Mouse (Mus musculus) forebrain, embryonic 15.5 days (tissue): ENCODE measurements around the gene Slc39a1. TPM values are rescaled to one million over a fixed set of nuclear protein-coding genes. Genes with fewer than 3 reads are reported as not detected.
"Not testable (repeated sequence)": the region's sequence is repeated elsewhere in the genome, so short reads cannot be mapped to it uniquely, and the experiment has no call there.

ENCODE experiments used
- ATAC-seq: fragments of 200-750 bp; cut with Nextera tagmentation; replicated peaks from 2 replicates; pipeline ENCODE4 v1.8.0; 2017; ENCODE audit warnings: mild to moderate bottlenecking, moderate TSS enrichment, moderate library complexity
- H3K27ac ChIP-seq: fragments of 300-500 bp; sonication (generic); replicated peaks from 2 replicates; pipeline ENCODE4 v1.5.1; 2015; ENCODE audit warnings: mild to moderate bottlenecking, inconsistent platforms
- H3K27me3 ChIP-seq: fragments of 300-500 bp; sonication (generic); 2 replicates; pipeline ENCODE4 v1.6.1; 2015; ENCODE audit warnings: inconsistent platforms
- H3K36me3 ChIP-seq: fragments of 300-500 bp; sonication (generic); 2 replicates; pipeline ENCODE4 v1.6.1; 2015; ENCODE audit warnings: mild to moderate bottlenecking, inconsistent platforms
- H3K4me1 ChIP-seq: fragments of 300-500 bp; sonication (generic); 2 replicates; pipeline ENCODE4 v1.6.1; 2015; ENCODE audit warnings: inconsistent platforms
- H3K4me2 ChIP-seq: fragments of 300-500 bp; sonication (generic); replicated peaks from 2 replicates; pipeline ENCODE4 v1.6.1; 2015; ENCODE audit warnings: mild to moderate bottlenecking, inconsistent platforms
- H3K4me3 ChIP-seq: fragments of 300-500 bp; sonication (generic); 2 replicates; pipeline ENCODE4 v1.5.1; 2015; ENCODE audit warnings: mild to moderate bottlenecking, inconsistent platforms
- H3K9ac ChIP-seq: fragments of 300-500 bp; sonication (generic); replicated peaks from 2 replicates; pipeline ENCODE4 v1.6.1; 2015; ENCODE audit warnings: mild to moderate bottlenecking, inconsistent platforms
- H3K9me3 ChIP-seq: fragments of 300-500 bp; sonication (generic); 2 replicates; pipeline ENCODE4 v1.6.1; 2016; ENCODE audit warnings: inconsistent platforms
- WGBS: fragments of 180-500 bp; shearing (Covaris S2); methylation state at CpG from one replicate; pipeline ENCODE4 v1.1.7; 2015; ENCODE audit warnings: mixed read lengths; 5-methylcytosine and 5-hydroxymethylcytosine counted together
- polyA plus RNA-seq: library from polyadenylated mRNA; unstranded; fragments of >200 nt; fragmentation: Nextera tagmentation; extraction: Ambion mirVana; gene quantifications from 2 replicates; pipeline ENCODE4 v1.2.1, GENCODE M21; 2015

Gene Slc39a1
- polyA plus RNA-seq, 1 experiment from 2014 or later, result 42.8 TPM

GRCm38 (mm10) chr3:90270784-90271183, 22.8 kb downstream of the Slc39a1 start:
- H3K9ac ChIP-seq, result no peak overlapping the region
- H3K9me3 ChIP-seq, result no peaks in the 10 kb centered on the region
- peaks cover 8% of the 10 kb centered on the region; the same call in 1 of the 2 replicates for H3K4me1 ChIP-seq
- H3K27me3 ChIP-seq, result no peaks in the 10 kb centered on the region
- 94% methylated on average over 8 of the region's 8 CpGs for WGBS
- no peak overlapping the region for H3K27ac ChIP-seq
- no peak overlapping the region for H3K4me2 ChIP-seq
- ATAC-seq, result no peak
- H3K36me3 ChIP-seq, result peaks cover 2% of the 10 kb centered on the region; the same call in 1 of the 2 replicates
- no peak overlapping the region for H3K4me3 ChIP-seq

- H3K4me2 ChIP-seq, result no peak overlapping the region
- no peaks in the 10 kb centered on the region for H3K4me1 ChIP-seq
- H3K9me3 ChIP-seq, result no peaks in the 10 kb centered on the region
- no peak overlapping the region for H3K4me3 ChIP-seq
- no peak overlapping the region for H3K27ac ChIP-seq
- H3K36me3 ChIP-seq, result peaks cover 7% of the 10 kb centered on the region; the same call in 1 of the 2 replicates
- no peak for ATAC-seq
- no peak overlapping the region for H3K9ac ChIP-seq
- 77% methylated on average over 9 of the region's 9 CpGs for WGBS
- H3K27me3 ChIP-seq, result no peaks in the 10 kb centered on the region
These were observed 24.2 kb downstream of the Slc39a1 start for GRCm38 (mm10) chr3:90272170-90272569.

DNA sequence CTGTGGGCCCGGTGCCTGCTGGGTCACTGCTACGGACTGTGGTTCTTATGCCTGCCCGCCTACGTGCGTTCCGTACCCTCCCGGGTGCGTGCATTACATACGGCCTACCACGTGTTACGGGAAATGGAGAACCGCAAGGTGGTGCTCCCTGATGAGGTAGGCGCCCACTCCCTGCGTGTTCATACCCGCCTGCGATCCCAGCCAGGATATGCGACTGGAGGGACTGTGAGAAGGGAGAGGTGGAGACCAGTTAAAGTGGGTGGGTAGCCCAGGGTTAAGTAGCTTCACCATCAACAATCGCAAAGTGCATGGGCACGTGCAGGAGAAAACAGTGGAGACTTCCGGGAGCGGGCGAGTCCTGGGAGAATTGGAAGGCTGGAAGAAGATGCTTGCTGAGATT, 25.9 kb downstream of the Slc39a1 start:
- no peak overlapping the region for H3K9ac ChIP-seq
- no peaks in the 10 kb centered on the region for H3K9me3 ChIP-seq
- 93% methylated on average over 22 of the region's 22 CpGs for WGBS
- no peaks in the 10 kb centered on the region for H3K27me3 ChIP-seq
- no peak overlapping the region for H3K4me3 ChIP-seq
- H3K27ac ChIP-seq, result no peak overlapping the region
- H3K36me3 ChIP-seq, result peaks cover 13% of the 10 kb centered on the region
- no peak for ATAC-seq
- H3K4me2 ChIP-seq, result no peak overlapping the region
- no peaks in the 10 kb centered on the region for H3K4me1 ChIP-seq

DNA sequence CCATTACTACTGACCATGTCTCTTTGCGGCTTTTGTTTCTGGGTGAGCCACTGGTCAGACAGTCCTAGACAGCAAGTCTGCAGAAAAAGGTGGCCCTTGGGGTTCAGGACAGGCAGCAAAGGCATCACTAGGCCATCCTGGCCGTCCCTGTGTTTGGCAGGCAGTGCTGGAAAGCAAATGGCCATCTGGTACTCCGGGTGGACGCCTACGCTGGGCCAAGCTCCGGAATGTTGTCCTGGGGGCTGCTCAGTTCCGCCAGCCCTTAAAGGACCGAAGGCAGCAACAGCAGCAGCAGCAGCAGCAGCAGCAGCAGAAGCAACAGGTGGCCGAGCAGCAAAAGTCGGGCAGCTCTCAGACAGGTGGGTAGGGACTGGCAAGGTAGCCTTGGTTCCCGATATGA, 27.3 kb downstream of the Slc39a1 start:
- no peaks in the 10 kb centered on the region for H3K27me3 ChIP-seq
- no peak overlapping the region for H3K4me3 ChIP-seq
- H3K36me3 ChIP-seq, result peaks cover 27% of the 10 kb centered on the region
- no peaks in the 10 kb centered on the region for H3K9me3 ChIP-seq
- no peak overlapping the region for H3K9ac ChIP-seq
- no peaks in the 10 kb centered on the region for H3K4me1 ChIP-seq
- no peak overlapping the region for H3K4me2 ChIP-seq
- 94% methylated on average over 11 of the region's 11 CpGs for WGBS
- no peak overlapping the region for H3K27ac ChIP-seq
- no peak for ATAC-seq

- Histone ChIP-seq H3K4me2 (no peak overlapping the region), H3K9ac (no peak overlapping the region), H3K27ac (no peak overlapping the region), H3K27me3 (no peaks in the 10 kb centered on the region), H3K4me3 (no peak overlapping the region), H3K36me3 (peaks cover 27% of the 10 kb centered on the region), H3K4me1 (no peaks in the 10 kb centered on the region), H3K9me3 (no peaks in the 10 kb centered on the region)
- WGBS, result 47% methylated on average over 16 of the region's 16 CpGs
- ATAC-seq, result no peak
These were observed 28.9 kb downstream of the Slc39a1 start for GRCm38 (mm10) chr3:90276858-90277257.

GRCm38 (mm10) chr3:90277793-90278192, 29.8 kb downstream of the Slc39a1 start:
- WGBS, result 89% methylated on average over 9 of the region's 9 CpGs
- Histone ChIP-seq H3K9me3 (no peaks in the 10 kb centered on the region), H3K9ac (no peak overlapping the region), H3K4me3 (no peak overlapping the region), H3K36me3 (peaks cover 27% of the 10 kb centered on the region), H3K4me2 (no peak overlapping the region), H3K27ac (no peak overlapping the region), H3K27me3 (no peaks in the 10 kb centered on the region), H3K4me1 (no peaks in the 10 kb centered on the region)
- no peak for ATAC-seq

- H3K4me1 ChIP-seq, result no peaks in the 10 kb centered on the region
- no peak overlapping the region for H3K4me3 ChIP-seq
- no peaks in the 10 kb centered on the region for H3K9me3 ChIP-seq
- 94% methylated on average over 10 of the region's 10 CpGs for WGBS
- ATAC-seq, result no peak
- no peaks in the 10 kb centered on the region for H3K27me3 ChIP-seq
- peaks cover 27% of the 10 kb centered on the region for H3K36me3 ChIP-seq
- no peak overlapping the region for H3K27ac ChIP-seq
- no peak overlapping the region for H3K4me2 ChIP-seq
- no peak overlapping the region for H3K9ac ChIP-seq
These were observed 30.2 kb downstream of the Slc39a1 start for GRCm38 (mm10) chr3:90278211-90278610.

DNA sequence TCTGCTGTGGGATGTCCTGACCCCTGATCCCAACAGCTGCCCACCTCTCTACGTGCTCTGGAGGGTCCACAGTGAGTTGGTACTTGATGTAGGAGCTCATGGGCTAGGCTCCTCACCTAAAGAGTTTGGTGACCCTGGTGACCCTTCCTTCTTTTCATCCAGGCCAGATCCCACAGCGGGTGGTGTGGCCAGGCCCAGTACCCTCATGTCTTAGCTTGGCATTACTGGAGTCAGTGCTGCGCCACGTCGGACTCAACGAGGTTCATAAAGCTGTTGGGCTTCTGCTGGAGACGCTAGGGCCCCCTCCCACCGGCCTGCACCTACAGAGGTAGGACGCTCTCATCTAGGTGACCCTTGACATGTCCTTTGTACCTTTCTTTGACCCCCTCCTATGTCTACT, 31.2 kb downstream of the Slc39a1 start:
- Histone ChIP-seq H3K27ac (no peak overlapping the region), H3K9ac (no peak overlapping the region), H3K4me1 (no peaks in the 10 kb centered on the region), H3K9me3 (no peaks in the 10 kb centered on the region), H3K4me3 (no peak overlapping the region), H3K4me2 (no peak overlapping the region), H3K36me3 (peaks cover 27% of the 10 kb centered on the region), H3K27me3 (no peaks in the 10 kb centered on the region)
- no peak for ATAC-seq
- 94% methylated on average over 9 of the region's 9 CpGs for WGBS

DNA sequence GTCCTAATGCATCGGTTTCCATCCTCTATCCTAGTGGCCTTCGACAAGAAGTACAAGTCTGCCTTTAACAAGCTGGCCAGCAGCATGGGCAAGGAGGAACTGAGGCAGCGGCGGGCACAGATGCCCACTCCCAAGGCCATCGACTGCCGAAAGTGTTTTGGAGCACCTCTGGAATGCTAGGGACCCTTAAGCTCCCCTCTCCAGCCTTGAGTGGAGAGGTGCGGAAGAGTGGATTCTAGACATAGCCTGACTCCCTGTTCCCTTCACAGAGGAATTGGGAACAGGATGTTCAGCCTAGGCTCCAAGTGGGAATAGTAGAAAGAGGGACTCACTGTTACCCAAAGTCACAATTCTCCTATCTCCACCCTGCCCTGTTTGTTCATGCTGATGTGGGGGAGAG, 31.8 kb downstream of the Slc39a1 start:
- Histone ChIP-seq H3K4me1 (no peaks in the 10 kb centered on the region), H3K9ac (no peak overlapping the region), H3K9me3 (no peaks in the 10 kb centered on the region), H3K4me3 (no peak overlapping the region), H3K27me3 (no peaks in the 10 kb centered on the region), H3K4me2 (no peak overlapping the region), H3K36me3 (peaks cover 27% of the 10 kb centered on the region), H3K27ac (no peak overlapping the region)
- no peak for ATAC-seq
- 93% methylated on average over 7 of the region's 7 CpGs for WGBS

- H3K36me3 ChIP-seq, result peaks cover 27% of the 10 kb centered on the region
- no peak overlapping the region for H3K27ac ChIP-seq
- H3K27me3 ChIP-seq, result no peaks in the 10 kb centered on the region
- H3K9me3 ChIP-seq, result no peaks in the 10 kb centered on the region
- H3K4me3 ChIP-seq, result no peak overlapping the region
- WGBS, result 88% methylated on average over 9 of the region's 9 CpGs
- ATAC-seq, result no peak
- H3K4me1 ChIP-seq, result no peaks in the 10 kb centered on the region
- no peak overlapping the region for H3K9ac ChIP-seq
- no peak overlapping the region for H3K4me2 ChIP-seq
These were observed 32.7 kb downstream of the Slc39a1 start for GRCm38 (mm10) chr3:90280708-90281107.

- ATAC-seq, result no peak
- 96% methylated on average over 2 of the region's 2 CpGs for WGBS
These were observed 36.2 kb downstream of the Slc39a1 start for GRCm38 (mm10) chr3:90284150-90284549.

DNA sequence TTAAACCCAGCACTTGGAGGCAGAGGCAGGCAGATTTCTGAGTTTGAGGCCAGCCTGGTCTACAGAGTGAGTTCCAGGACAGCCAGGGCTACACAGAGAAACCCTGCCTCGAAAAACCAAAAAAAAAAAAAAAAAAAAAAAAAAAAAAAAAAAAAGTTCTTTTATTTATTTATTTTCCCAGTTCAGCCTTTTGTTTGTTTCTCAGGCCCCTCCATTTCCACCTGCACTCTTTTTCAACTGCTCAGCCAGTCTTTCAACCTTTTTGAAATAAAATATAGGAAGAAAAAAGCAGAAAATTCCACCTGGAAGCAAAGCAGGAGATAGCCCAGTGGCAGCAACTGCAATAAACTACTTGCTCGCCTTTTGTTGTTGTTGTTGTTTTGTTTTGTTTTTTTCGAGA, 41.4 kb downstream of the Slc39a1 start:
- not testable (repeated sequence) for H3K4me3 ChIP-seq, H3K27me3 ChIP-seq, H3K9ac ChIP-seq, H3K9me3 ChIP-seq, H3K27ac ChIP-seq, H3K36me3 ChIP-seq, ATAC-seq, H3K4me2 ChIP-seq
- WGBS, result 77% methylated on average over 3 of the region's 3 CpGs
- peaks cover 11% of the 10 kb centered on the region for H3K4me1 ChIP-seq

More at GRCm38 (mm10) chr3:90284150-90284549, 36.2 kb downstream of the Slc39a1 start:
- H3K36me3 ChIP-seq, result peaks cover 13% of the 10 kb centered on the region
- no peak overlapping the region for H3K4me3 ChIP-seq
- H3K4me1 ChIP-seq, result no peaks in the 10 kb centered on the region
- no peaks in the 10 kb centered on the region for H3K27me3 ChIP-seq
- H3K9me3 ChIP-seq, result no peaks in the 10 kb centered on the region
- H3K9ac ChIP-seq, result no peak overlapping the region
- H3K4me2 ChIP-seq, result no peak overlapping the region
- no peak overlapping the region for H3K27ac ChIP-seq

DNA sequence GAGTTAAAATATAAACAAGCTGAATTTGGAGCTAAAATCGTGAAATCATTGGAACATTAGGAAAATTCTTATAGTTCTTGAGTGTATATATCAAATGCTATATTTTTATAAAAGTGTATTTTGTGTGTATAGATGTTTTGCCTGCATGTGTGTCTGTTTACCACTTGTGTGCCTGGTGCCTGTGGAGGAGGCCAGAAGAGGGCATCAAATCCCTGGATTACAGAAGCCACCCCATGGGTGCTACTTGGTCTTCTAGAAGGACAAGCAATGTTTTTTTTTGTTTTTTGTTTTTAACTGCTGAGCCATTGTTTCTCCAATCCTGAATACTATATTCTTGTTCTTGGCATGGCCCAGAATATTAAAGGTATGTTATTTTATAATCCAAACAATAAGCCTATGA, 42.6 kb downstream of the Slc39a1 start:
- Histone ChIP-seq H3K4me1 (peaks cover 23% of the 10 kb centered on the region), H3K27ac (no peak overlapping the region), H3K4me3 (no peak overlapping the region), H3K4me2 (no peak overlapping the region), H3K27me3 (no peaks in the 10 kb centered on the region), H3K36me3 (no peaks in the 10 kb centered on the region), H3K9ac (no peak overlapping the region), H3K9me3 (no peaks in the 10 kb centered on the region)
- 84% methylated on average over 1 of the region's 1 CpGs for WGBS
- no peak for ATAC-seq
